Mouse (Mus musculus) left cerebral cortex, postnatal 36 days (tissue): ENCODE measurements around the gene Gp1ba. TPM values are rescaled to one million over a fixed set of nuclear protein-coding genes. Genes with fewer than 3 reads are reported as not detected.

Experiments
- DNase-seq, 2 experiments: peaks; one replicate each; pipeline ENCODE4 v3.0.0; 2021 to 2022; ENCODE audit warnings: low spot score in 2 of 2, mixed read lengths in 1 of 2
- intact Hi-C: fragments of 180-260 bp; cut with DNase I; formaldehyde crosslinking; loops from one replicate; pipeline ENCODE4 v1.15.1; 2025
- total RNA-seq, 2 experiments: library from RNA; stranded (reverse); gene quantifications; 2 replicates each; pipeline ENCODE4 v1.2.3; 2021

Gene Gp1ba
- total RNA-seq, 2 experiments from 2014 or later, result not detected

DNA sequence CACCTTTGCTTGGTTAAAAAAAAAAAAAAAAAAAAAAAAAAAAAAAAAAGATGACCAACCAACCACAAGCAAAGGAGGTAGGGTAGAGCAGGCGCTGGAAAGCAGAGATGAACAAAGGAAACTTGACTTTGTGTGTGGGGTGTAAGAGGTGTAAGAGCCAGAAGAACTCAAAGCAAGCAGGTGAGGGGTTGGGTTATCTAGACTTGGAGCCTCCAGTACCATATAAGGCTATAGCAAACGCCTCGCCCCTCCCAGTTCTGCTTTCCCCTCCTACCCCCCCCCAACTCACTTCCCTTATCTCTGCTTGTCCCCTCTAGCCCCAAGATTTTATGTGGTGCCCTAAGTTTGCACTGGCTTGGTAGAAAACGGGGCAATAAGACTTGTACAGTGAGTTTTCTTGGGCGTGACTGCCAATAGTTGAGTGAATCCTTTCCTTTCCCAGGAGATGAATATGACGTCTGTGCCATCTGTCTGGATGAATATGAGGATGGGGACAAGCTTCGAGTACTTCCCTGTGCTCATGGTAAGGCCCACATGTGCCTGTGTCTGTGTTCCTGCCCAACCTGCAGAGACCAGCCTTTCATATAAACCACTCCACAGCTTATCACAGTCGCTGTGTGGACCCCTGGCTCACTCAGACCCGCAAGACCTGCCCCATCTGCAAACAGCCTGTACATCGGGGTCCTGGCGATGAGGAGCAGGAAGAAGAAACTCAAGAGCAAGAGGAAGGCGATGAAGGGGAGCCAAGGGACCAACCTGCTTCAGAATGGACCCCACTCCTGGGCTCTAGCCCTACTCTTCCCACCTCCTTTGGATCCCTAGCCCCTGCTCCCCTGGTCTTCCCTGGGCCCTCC, 11.6 kb downstream of the Gp1ba start:
- intact Hi-C loops, result no loop called here
- DNase-seq, result no peak

DNA sequence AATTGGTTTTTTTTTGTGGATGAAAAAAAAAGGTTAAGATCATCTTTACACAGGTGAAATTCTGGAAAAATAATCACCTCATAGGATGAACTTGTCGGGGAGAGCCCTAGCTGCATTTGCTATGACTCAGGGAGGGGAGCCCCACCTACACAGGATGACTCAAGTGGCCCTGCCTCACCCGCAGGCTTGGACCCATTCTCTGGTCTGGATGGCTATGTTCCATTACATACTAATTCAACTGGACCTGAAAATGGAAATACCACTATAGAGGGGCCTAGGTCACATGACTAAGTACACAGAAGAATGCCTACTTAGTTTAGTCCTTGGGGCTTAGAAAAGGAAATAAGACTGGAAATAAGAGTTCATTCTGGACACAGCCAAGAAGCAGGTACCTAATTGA, 12.5 kb downstream of the Gp1ba start:
- intact Hi-C loops, result no loop called here
- DNase-seq, result no peak

DNA sequence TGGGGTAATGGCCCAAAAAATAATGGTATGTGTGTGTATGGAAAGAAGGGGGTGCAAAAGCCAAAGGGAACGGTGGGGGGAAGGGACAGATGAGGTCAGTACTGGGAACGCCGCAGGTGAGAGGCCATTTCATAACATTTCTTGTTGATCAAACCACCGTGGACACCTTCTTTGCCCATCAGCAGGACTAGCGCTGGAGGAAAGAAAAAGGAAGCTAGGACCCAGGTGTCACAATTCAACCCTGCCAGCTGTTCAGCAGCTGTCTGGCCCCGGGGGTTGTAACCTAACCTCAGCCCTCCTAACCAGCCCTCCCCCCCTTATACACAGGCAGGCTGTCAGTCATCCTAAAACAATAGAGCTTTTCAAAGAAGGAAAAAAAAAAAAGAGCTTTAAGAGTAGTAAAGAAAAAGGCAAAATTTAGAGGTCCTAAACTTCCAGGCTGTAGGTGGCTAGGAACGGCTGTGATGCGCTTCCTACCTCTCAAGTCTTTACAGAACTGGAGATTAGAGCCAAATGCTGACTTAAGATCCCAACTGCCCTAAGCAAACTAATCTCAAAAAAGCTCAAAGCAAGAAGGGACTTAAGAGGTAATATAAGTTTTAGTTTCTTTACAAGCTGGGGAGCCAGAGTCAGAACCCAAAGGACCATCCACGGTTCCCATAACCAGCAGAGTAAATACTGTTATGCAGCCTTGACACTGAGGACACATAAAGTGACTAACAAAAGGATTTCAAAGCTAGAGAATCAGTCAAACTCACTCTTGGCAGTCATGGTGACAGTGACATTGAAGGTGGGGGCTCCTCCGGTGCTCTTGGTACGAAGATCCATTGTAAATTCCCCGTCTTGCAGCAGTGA, 13.3 kb downstream of the Gp1ba start:
- intact Hi-C loops, result no loop called here
- DNase-seq, result no peak

DNA sequence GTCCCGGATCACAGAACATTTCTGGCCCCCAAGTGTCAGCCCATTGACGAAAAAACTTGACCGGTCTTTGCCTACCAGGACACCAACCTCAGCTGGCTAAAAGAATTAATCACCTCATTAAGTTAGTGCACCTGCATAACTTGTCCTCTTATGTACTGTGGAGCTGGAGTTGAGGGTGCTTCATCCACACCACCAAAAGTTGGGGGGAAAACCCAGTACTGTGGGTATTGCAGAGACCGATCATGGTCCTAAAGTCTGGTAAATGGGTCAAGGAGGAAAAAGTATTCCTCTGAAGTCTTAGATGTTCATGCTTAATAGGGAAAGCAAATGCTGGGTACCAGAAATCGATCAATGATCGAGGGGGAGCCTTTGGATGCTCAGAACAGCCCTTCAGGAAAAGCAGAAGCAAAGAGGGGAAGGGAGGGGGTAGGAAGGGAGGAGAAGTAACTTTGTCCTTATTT, 14.0 kb downstream of the Gp1ba start:
- DNase-seq, result no peak
- intact Hi-C loops, result no loop called here

DNA sequence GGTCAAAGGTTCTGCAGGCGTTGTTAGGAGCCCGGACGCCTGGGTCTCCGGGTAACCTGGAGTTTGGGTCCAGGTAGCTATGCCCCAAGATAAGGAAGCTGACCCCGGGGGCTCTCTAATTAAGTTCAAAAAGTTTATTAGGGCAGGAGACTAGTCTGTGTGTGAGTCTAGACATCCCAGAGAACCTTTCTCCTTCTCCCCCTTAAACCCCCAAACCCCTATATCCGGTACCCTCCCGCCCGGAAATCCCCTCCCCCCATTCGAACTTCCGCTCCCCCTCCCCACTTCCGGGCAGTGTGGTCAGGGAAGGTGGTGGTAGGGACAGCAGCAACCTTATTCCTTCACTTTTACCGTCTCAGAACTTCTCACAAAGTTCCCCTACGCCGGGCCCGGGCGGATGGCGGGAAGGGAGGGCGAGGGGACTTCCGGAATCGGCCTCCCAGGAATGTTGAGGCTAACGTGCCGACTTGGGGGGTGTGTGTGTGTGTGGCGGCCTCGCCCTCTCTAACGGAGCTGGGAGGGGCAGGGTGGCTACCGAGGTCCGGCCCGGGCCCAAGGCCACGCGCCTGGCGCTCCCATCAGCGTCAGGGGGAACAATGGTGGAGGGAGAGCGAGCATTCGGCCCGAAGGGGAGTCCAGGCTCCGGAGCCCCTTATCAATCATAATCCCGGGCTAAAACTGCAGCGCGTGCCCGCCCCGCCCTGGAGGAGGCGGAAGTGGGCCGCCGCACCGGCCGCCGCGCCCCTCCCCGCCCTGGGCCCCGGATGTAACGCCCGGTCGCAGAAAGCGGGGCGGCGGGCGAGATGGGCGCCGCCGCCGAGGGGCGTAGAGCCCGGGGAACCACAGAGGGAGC, 14.6 kb downstream of the Gp1ba start:
- intact Hi-C loops, result loop anchor here (2.0 kb wide), 1 partner anchor 15 kb away; the partner anchor contains the start of gene Spag7
- DNase-seq, result peak; percentile 55 to 56

- intact Hi-C loops, result loop anchor here (2.0 kb wide), 1 partner anchor 14 kb away; the partner anchor contains the start of gene Spag7
- peak; percentile 64 to 73 for DNase-seq
Measured at GRCm38 (mm10) chr11:70654198-70654922, 15.4 kb downstream of the Gp1ba start, which contains the start of gene Pfn1. Gene Pfn1 (minus strand): TSS chr11:70654644.

DNA sequence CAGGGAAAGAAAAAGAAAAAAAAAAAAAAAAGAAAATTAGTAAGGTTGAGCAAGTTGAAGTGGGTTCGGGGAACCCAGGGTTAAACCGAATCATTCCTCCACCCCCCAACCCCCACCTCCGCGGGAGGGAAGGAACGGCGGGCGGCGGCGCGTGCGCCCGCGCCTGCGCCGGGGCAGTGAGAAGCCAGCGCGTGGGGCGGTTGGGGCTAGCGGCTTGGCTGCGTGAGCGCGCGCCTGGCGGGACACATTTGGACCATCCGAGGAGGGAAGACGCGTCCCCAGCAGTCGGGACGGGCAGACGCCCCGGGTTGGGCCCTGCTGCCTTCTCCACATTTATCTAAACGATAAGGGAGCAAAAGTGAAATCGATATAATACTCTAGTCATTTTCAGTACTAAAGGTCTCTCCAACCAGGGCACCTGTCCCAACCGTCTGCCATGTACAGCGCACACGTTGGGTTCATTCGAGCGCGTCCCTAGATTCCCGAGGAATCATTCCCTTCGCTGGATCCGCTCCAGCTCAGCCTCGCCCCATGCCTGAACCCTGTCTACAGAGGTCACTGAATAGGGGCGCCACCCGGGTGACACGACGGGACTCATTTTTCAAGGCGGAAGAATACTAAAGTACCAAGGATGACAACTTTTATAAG, 16.1 kb downstream of the Gp1ba start:
- intact Hi-C loops, result loop anchor here (2.0 kb wide), 1 partner anchor 14 kb away; the partner anchor contains the start of gene Spag7
- DNase-seq, result peak; percentile 75 to 82

- DNase-seq, result no peak
- intact Hi-C loops, result loop anchor here (2.0 kb wide), 1 partner anchor 13 kb away; the partner anchor contains the start of gene Spag7
Measured at GRCm38 (mm10) chr11:70655571-70656455, 16.9 kb downstream of the Gp1ba start.

DNA sequence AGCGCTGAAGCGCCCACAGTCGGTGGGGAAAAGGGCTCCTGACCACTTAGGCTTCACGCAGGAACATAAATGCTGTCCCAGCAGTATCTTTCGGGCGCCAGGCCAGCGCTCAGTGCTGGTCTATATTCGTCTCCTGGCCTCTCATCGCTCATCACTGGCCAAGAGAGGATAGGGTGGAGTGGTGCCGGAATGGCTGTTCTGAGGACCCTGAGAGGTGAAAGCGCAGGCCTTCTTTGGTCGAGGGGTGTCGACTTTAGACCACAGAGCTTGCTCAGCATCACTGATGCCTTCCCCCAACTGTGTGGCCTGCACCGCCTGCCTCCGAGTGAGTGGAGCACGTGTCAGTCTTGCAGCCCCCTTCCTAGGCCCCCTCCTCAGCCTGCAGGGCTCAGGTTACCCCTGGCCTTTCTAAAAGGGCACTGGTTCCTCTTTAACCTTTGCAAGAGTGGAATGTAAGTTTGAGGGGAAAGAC, 17.6 kb downstream of the Gp1ba start:
- intact Hi-C loops, result no loop called here
- DNase-seq, result no peak

GRCm38 (mm10) chr11:70656964-70657363, 18.0 kb downstream of the Gp1ba start, which contains the start of gene Eno3:
Gene Eno3 (plus strand): TSS chr11:70657202.
- intact Hi-C loops, result no loop called here
- no peak for DNase-seq

- intact Hi-C loops, result no loop called here
- no peak for DNase-seq
Measured at GRCm38 (mm10) chr11:70657573-70657972, 18.7 kb downstream of the Gp1ba start.

- DNase-seq, result no peak
- intact Hi-C loops, result no loop called here
Measured at GRCm38 (mm10) chr11:70657991-70658390, 19.1 kb downstream of the Gp1ba start.

GRCm38 (mm10) chr11:70658521-70658920, 19.6 kb downstream of the Gp1ba start:
- intact Hi-C loops, result no loop called here
- no peak for DNase-seq

DNA sequence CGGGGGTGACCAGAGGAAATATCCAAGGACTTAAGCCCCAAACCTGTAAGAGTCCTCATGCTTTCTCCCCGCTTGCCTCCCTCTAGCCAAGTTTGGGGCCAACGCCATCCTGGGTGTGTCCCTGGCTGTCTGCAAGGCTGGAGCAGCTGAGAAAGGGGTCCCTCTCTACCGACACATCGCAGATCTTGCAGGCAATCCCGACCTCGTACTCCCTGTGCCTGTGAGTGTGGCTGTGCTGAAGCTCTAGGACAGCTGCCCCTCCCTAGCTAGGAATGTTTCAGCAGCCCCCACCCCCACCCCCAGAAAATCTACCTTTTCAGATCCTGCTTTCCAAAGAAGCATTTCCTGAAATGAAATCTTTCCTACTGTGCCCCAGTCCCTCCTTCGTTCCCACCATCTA, 20.0 kb downstream of the Gp1ba start:
- intact Hi-C loops, result no loop called here
- DNase-seq, result no peak

- no peak for DNase-seq
- intact Hi-C loops, result no loop called here
Measured at GRCm38 (mm10) chr11:70660571-70660970, 21.6 kb downstream of the Gp1ba start.

DNA sequence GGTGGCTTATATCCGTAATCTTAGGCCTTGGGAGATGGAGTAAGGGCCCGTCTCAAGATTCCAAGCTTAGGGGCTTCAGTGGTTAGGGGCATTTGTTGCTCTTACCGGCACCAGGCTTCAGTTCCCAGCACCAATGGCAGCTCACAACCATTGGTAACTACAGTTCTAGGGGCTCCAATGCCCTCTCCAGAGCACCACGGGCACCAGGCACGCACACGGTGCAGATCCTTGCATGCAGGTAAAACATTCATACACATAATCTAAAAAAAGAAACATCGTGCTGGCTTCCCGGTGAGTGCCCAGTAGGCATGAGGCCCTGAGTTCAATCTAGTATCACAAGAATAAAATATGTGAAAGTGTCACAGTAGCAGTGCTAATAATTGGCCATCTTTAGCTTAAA, 24.2 kb downstream of the Gp1ba start:
- intact Hi-C loops, result no loop called here
- DNase-seq, result no peak

GRCm38 (mm10) chr11:70663957-70664356, 25.0 kb downstream of the Gp1ba start:
- no peak for DNase-seq
- intact Hi-C loops, result no loop called here
